Mouse (Mus musculus): Measurements from ENCODE around the gene Caly. TPM values are rescaled to one million over a fixed set of nuclear protein-coding genes. Genes with fewer than 3 reads are reported as not detected.

Gene Caly
- total RNA-seq, 4 experiments from 2014 or later: 184 to 218 (median 213) TPM

- DNase-seq (ENCODE audit: low spot score in 2 of 2): no peak
Observed at GRCm38 (mm10) chr7:140042728-140043127, 39.6 kb downstream of the Caly start.

DNA sequence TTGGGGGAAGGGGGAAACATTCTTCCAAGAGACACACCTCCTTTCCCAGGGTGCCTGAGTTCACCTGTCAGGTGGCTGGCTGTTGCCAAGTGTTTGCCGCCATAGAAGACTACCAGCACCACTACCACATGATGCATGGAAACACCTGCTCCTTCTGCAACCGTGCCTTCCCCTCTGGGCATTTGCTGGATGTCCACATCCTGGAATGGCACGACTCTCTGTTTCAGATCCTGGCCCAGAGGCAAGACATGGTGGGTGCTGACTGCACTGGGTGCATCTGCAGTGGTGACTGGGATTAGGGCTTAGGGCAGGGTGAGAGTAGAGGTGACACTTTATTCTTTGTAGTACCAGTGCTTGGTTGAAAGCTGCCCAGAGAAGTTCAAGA is 45.2 kb downstream of the Caly start:
- no peak for DNase-seq (ENCODE audit: low spot score in 2 of 2)

DNA sequence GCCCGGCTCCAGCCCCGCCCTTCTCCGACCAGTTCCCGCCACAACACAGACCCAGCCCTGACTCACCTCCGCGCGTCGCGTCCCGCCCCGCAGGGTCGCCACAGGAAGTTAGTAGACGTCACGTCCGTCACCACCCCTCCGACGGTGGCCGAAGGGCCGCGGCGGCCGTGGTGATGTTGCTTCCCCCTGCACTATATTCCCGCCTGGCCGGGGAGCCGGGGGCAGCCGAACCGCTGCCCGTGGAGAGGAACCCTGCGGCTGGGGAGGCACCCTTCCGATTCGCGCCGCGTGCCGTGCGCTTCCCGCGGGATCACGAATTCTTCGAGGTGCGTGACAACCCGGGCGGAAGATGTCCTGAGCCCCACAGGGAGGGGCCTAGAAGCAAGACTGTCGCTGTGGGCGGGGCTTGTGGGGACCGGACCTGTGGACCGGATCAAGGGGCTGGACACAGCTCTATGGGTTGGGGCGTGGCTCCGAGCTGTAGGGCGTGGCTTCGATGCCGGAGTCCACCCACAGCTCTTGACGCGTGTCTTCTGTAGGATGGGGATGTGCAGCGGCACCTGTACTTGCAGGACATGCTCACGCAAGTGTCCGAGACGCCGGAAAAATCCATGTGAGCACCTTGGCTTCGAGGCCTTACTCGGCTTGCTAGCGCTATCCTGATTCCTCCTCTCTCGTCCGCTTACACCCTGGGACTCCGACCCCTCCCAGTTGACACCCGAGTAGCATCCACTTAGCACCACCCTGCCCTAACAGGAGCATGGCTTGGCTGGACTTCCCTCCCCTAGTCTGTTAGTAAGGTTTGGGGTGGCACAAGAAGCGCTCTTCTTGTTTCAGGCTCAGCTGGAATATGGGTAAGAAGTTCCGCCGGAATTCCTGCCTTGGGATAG is 45.8 kb downstream of the Caly start, which contains the start of the genes Zfp511 and Tubgcp2:
TSS of gene Zfp511 (plus strand) at position 111 of the 890 bp plus-strand sequence.
TSS of gene Tubgcp2 (minus strand) at position 389 of the 890 bp plus-strand sequence.
- DNase-seq (ENCODE audit: low spot score in 2 of 2): peak; percentile 86 to 93

GRCm38 (mm10) chr7:140035456-140035855 is 46.9 kb downstream of the Caly start:
- no peak for DNase-seq (ENCODE audit: low spot score in 2 of 2)

DNA sequence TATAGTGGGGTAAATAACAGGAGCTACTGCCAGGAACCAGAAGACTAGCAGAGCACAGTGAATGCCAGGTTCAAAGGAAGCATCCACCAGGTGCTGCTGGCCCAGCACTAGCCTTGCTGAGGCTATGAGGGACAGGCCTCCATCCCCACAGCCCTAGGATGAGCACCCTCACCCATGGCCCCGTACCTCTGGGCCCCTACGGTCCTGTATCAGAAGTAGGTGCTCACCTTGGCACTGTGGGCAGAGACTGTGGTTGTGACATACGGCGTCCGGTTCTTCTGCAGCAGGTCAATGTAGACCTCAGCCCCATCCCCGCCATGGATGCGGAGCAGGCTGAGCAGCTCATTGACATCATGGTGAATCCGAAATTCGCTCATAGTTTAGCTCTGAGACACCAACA is 49.0 kb downstream of the Caly start:
- no peak for DNase-seq (ENCODE audit: low spot score in 2 of 2)

DNA sequence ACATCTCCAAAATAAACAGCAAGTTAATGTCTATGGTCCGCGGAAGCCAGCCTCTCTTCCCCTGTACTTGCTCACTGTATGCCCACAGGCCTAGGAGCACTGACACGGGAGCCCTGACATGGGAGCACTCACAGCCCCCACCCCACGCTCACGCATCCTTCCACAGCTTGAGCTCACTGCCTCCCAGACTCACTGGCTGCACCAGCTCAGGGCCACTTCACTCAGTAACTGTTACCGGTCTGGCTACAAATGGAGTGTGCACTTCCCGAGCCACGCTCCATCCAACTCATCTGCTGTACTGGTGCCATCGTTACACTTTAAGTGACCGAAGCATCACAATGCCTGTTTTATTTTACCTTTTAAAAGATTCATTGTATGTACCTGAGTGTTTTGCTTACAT is 50.0 kb downstream of the Caly start:
- no peak for DNase-seq (ENCODE audit: low spot score in 2 of 2)

GRCm38 (mm10) chr7:140031771-140032170 is 50.6 kb downstream of the Caly start:
- DNase-seq (ENCODE audit: low spot score in 2 of 2): no peak

Other genes starting within 250 kb of the Caly start
- 10 to 100 TPM; 47.0 to 62.4 (median 50.4) TPM for gene Adgra1, start 248.4 kb downstream of the Caly start, total RNA-seq (2022)
- gene Kndc1, start 187.9 kb downstream of the Caly start, total RNA-seq (2022): 10 to 100 TPM; 77.0 to 82.3 (median 80.2) TPM
- not detected for gene Utf1, start 138.8 kb downstream of the Caly start, total RNA-seq (2022)
- gene 6430531B16Rik, start 103.8 kb downstream of the Caly start, total RNA-seq (2022): 1 to 10 TPM; 1.1 to 1.7 (median 1.2) TPM
- 1 to 10 TPM; 1.1 to 3.6 (median 1.9) TPM for gene Adam8, start 90.0 kb downstream of the Caly start, total RNA-seq (2022)
- gene Zfp511, start 46.2 kb downstream of the Caly start, total RNA-seq (2022): 10 to 100 TPM; 19.6 to 28.2 (median 23.3) TPM
- gene Tubgcp2, start 45.9 kb downstream of the Caly start, total RNA-seq (2022): 10 to 100 TPM; 36.6 to 44.2 (median 42.8) TPM
- gene Msx3, start 33.5 kb downstream of the Caly start, total RNA-seq (2022): under 1 TPM in 2 of 4 experiments, not detected in 2; 0.14 to 0.19 TPM
- not detected for gene Prap1, start 10.8 kb upstream of the Caly start, total RNA-seq (2022)
- gene Fuom, start 19.9 kb upstream of the Caly start, total RNA-seq (2022): 10 to 100 TPM; 45.1 to 51.0 (median 49.0) TPM
- 1 to 10 TPM; 6.7 to 7.9 (median 7.3) TPM for gene Paox, start 33.3 kb upstream of the Caly start, total RNA-seq (2022)
- gene Echs1, start 33.9 kb upstream of the Caly start, total RNA-seq (2022): 10 to 100 TPM; 56.9 to 64.5 (median 59.3) TPM
- 10 to 100 TPM; 22.1 to 31.4 (median 27.4) TPM for gene Mtg1, start 55.0 kb upstream of the Caly start, total RNA-seq (2022)
- 100 to 1,000 TPM; 121 to 142 (median 130) TPM for gene Sprn, start 72.3 kb upstream of the Caly start, total RNA-seq (2022)
- gene Olfr522, start 82.2 kb upstream of the Caly start, total RNA-seq (2022): not detected
- under 1 TPM in 2 of 4 experiments, not detected in 2; 0.11 to 0.16 TPM for gene Olfr523, start 90.7 kb upstream of the Caly start, total RNA-seq (2022)
- gene Olfr524, start 123.4 kb upstream of the Caly start, total RNA-seq (2022): not detected
- gene Cd163l1, start 135.7 kb upstream of the Caly start, total RNA-seq (2022): under 1 TPM in 1 of 4 experiments, not detected in 3; 0.09 TPM
- gene 5830411N06Rik, start 164.7 kb upstream of the Caly start, total RNA-seq (2022): under 1 TPM in 2 of 4 experiments, not detected in 2; 0.17 to 0.32 TPM
- gene Olfr525, start 238.3 kb upstream of the Caly start, total RNA-seq (2022): not detected